Mouse (Mus musculus) olfactory bulb, adult 2 months (tissue): Measurements from ENCODE around the gene Ninj2.

Experiments used
- CTCF ChIP-seq: fragments of 200-500 bp; IDR thresholded peaks from 2 replicates; pipeline ENCODE4 v1.5.1; 2012; ENCODE audit warnings: low read depth, mild to moderate bottlenecking, low read length, moderate library complexity; ENCODE audit not compliant: insufficient read depth
- POLR2A ChIP-seq: fragments of 200-500 bp; IDR thresholded peaks from 2 replicates; pipeline ENCODE4 v1.6.1; 2012; ENCODE audit warnings: mild to moderate bottlenecking, low read depth, low read length, moderate library complexity; ENCODE audit not compliant: insufficient read depth

GRCm38 (mm10) chr6:120149458-120150120 lies 56.4 kb downstream of the Ninj2 start:
- TF ChIP-seq POLR2A (no peak), CTCF (no peak)
